Mouse (Mus musculus) thymus, postnatal 0 days (tissue): ENCODE measurements around the gene Fam78a. TPM values are rescaled to one million over a fixed set of nuclear protein-coding genes. Genes with fewer than 3 reads are reported as not detected.

Source experiments
- DNase-seq: peaks from one replicate; pipeline ENCODE4 v3.0.0-alpha.2; 2015; ENCODE audit warnings: low spot score
- polyA plus RNA-seq: library from polyadenylated mRNA; unstranded; fragments of >200 nt; fragmentation: Nextera tagmentation; extraction: Ambion mirVana; gene quantifications from 2 replicates; pipeline ENCODE4 v1.2.1, GENCODE M21; 2015

Fam78a gene
- polyA plus RNA-seq = 57.5 and 68.6 TPM in 2 replicates

DNA sequence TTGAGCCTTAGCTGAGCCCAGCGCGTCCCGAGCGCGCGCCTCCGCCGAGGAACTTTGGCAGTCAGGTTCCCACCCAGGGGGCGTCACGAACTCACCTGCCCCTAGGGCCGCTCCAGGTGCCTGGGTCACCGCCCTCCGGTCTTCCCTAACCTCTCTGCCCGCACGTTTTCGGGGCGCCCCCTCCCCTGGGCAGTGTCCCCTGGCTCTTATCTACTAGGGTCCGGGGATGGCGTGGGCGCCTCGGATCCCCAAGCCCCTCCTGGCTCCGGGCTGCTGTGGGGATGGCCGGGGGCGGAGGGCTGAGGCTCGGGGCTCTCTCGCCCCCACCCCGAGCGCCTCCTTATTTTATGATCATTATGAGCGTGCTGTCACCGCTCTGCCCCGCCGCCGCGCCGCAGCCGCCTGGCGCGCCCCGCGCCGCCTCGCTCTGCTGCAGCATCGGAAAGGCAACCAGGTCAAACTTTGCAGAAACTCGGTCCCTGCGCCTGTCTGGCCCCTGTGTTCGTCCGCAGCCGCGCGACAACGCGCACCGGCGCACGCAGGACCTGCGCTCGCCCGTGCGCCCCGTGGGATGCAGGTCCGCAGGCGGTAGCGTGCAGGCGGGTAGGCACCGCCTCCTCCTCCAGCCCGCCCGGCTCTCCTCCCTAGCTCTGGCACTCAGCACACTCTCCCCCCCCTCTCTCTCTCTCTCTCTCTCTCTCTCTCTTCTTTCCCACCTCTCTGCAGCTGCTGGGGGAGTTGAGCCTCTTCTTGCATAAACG, at the start of gene Fam78a:
TSS of gene Fam78a (minus strand) at position 747 of the 761 bp plus-strand sequence.
- peak; percentile 86 for DNase-seq

DNA sequence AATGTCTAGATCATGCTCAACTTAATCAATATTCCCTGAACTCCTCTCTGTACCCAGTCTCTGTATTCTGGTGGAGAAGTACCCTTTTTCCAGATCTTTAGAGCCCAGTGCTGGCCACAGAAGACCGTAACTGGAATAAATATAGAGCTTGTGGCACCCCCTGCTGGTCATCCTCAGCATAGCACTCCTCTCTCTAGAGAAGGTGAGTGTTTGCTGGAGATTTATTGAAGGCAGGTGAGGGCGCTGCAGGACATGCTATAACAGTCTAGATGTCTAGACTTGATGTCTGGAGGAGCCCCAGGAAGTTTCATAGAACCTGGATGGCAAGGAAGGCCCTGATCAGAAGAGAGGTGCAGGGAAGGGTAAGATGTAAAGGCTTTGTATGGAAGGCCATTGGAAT, 49.4 kb upstream of the Fam78a start:
- peak; percentile 92 for DNase-seq

GRCm38 (mm10) chr2:32132567-32132992, 47.9 kb upstream of the Fam78a start:
- DNase-seq = peak; percentile 51

DNA sequence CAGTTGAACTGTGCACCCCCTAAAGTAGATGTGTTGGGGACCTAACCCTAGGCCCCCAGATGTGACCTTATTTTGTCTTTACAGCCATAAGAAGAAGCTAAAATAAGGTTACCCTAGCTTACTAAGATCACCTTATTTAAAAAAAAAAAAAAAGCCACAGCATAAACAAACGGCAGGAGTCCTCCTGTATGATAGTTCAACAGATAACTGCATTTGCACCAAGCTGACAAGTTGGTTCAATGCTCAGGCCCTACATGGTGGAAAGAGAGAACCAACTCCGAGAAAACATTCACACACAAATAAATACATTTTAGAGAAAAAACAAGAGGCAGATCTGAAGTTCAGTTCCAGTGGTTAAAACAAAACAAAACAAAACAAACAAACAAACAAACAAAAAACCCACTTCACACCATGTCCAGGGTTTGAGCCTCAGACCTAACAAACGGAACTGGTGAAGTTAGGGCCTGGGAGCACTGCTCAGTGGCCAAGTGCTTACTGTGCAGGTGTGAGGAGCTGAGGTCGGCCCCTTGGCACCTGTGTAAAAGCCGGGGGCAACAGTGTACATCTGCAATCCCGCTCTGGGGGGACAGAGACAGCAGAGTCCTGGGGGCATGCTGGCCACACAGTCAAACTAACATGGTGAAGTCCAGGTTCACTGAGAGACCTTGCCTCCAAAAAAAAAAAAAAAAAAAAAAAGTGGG, 47.4 kb upstream of the Fam78a start:
- no peak for DNase-seq

DNA sequence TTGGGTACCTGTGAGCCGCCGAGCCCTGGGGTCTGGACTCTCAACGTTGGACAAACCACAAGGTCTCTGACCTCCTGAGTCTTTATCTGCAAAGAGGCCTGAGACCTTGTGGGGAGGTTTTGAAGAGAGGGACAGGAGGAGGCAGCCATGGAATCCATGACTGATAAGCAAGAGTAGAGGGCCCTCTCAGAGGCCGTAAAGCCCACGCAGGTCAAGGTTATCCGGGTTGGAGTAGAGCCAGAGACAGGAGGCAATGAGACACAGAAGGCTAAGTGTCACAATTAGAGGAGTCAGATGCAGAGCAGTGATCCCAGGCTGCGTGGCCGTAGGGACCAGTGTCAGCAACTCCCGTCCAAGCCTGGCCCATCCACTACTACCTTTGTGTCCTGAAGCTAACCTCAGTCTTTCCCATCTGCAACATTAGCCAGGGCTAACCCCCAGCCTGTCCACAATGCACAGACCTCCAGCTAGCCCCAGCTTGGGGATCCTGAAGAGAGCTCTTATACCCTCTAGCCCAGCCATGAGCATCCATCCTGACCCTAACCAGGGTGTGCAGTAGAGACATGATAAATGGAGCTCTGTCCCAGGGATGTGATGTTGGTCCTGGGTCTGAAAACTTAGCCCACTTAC, 46.7 kb upstream of the Fam78a start:
- DNase-seq = no peak

DNA sequence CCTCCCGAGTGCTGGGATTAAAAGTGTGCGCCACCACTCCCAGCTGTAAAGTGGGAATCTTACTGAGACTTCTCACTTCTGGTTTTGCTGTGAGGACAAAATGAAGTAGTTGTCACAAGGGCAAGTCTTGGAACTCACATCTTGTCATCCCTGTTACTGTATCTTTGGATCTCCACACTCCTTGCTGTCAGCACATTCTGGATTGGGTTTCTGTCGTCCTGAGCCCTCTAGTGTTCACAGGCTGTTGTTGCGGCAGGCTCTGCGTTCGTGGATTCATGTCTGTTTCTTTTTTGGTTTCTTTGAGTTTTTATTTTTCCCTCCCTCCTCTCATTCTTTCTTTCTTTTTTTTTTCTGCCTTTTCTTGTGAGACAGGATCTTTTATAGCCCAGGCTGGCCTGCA, 45.8 kb upstream of the Fam78a start:
- DNase-seq = peak; percentile 69

GRCm38 (mm10) chr2:32129383-32130074, 44.9 kb upstream of the Fam78a start:
- DNase-seq = no peak

DNA sequence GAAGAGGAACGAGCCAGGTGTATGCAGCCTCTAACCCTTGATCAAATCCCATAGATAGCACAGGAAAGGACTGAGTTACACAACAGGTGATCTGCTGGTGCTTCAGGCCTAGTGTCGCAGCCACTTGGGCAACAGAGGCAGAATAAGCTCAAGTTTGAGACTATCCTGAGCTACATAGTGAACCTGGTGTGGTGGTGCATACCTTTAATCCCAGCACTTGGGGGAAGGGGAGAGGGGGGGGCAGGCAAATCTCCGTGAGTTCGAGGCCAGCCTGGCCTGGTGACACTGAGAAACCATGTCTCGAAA, 43.8 kb upstream of the Fam78a start:
- no peak for DNase-seq

DNA sequence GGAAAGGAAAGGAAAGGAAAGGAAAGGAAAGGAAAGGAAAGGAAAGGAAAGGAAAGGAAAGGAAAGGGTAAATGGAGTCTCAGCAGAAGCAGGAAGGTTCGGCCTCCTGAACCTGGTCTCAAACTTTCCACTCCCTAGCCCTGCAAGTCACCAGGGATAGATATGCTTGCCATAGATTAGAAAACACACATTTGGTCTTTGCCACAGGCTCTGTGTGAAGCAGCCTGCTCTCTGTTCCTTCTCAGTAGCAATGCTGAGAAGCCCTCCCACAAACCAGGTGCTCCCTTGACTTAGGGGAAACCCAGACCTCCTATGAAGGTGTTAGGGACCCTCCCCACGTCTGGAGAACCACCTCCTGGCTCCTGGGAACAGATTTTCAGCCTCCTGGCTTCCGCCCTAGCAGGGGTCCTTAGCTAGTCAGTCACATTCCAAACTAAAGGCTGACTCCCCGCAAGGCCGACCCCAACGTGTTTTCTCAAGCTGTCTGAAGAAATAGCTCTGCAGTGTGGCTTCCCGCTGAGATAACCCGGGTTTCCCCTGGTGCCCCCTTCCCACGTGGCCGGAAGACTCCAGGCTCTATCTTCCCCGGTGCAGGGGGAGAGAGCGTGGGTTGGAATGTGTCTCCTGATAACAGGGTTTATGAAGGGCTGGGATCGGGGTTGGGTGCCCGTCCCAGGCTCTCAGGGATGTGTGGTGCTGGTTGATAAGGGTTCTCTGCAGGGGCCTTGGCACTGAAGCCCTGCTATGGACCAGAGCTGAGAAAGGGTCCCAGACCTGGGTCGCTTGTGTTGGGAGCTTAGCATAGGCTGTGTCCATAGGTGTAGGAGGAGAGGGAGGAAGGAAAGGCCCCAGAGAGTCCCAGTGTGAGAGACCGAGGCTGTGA, 43.2 kb upstream of the Fam78a start:
- DNase-seq = peak; percentile 23

DNA sequence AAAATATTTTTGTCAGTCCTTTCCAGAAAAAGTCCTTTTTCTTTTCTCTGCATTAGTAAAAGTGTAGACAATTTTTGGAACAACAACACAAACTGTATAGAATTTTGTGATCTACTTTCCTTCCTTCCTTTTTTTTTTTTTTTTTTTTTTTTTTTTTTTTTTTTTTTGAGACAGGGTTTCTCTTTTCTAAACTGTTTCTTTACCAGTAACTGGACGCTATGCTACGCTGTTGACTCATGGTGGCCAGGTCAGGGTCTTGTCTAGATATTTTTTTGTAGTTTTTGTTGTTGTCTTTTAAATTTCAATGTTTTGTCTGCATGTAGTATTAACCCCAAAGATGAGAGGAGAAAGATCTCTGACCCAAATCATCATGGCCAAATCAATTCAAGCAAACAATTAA, 37.1 kb upstream of the Fam78a start:
- no peak for DNase-seq

DNA sequence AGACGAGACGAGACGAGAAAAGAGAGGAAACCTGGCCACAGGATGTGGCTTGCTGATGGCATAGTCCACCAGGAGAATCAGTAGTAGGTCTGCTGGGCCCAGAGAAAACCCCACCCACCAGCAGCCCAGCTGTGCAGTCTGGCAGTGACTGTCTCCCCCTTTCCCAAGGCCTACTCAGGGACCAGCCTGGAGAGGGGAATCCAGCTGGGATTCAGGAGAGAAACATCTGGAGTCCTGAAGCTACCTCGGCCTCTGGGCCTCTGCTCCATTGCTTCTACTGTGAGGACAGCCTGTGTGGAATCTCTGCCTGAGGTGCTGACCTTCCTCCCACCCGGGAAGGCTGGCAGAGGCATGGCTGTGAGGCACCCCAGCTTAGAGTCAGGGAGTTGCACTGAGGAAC, 36.5 kb upstream of the Fam78a start:
- peak; percentile 64 for DNase-seq

GRCm38 (mm10) chr2:32119802-32120750, 35.4 kb upstream of the Fam78a start:
- DNase-seq = no peak

- DNase-seq = no peak
Observed at GRCm38 (mm10) chr2:32115851-32116268, 31.2 kb upstream of the Fam78a start.

DNA sequence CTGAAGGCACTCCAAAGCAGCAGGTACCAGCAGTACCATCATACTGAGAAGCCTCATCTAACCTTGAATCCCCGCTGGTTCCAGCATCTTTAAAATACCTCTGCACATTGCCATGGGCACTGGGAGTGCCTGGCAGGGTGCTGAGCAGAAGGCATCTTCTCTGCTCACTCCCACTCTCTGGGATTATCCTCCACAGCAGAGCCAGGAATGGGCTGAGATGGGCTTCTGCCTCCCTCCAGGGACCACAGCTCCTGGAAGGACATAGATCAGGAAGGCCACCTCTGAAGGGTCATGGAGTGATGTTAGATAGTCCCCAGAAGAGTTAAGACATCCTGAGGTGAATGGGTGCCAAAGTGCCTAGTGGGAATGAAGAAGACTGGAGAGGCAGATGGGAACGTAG, 27.9 kb upstream of the Fam78a start:
- DNase-seq = no peak

DNA sequence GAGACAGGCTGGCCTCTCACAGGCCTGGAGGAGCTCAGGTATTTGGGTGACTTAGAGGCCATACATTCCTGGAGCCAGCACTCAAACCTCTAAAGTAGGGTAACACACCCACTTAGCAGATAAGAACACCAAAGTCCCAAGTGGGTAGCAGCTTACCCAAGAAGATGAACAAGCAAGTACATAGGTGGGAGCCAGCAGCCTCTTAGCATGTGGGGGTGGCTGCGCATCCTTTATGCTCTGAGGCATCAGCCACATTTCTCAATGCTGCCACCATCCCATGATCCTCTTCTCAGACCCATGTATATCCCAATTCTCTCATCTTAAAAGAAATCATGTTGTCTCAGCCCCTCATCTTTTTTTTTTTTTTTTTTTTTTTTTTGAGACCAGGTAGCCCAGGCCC, 26.6 kb upstream of the Fam78a start:
- no peak for DNase-seq

DNA sequence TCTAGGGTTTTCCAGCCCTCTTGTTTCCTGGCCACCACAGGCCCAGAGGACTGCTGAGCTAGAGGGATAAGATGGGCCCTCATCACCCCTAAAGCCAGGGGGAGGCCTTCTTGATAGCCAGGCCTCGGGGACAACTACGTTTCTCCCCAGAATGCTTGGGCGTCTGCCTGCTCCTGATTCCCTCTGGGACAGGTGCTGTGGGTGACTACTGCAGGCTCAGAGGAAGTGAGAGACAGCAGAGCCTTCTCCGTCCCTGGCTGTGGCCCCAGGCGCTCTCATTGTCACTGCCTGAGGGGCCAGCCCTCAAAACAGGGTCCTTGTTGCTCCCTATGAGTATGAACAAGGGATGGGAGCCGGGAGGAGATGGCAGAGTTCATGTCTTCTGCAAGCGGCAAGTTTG, 21.3 kb upstream of the Fam78a start:
- no peak for DNase-seq

GRCm38 (mm10) chr2:32105117-32105913, 20.7 kb upstream of the Fam78a start:
- no peak for DNase-seq

DNA sequence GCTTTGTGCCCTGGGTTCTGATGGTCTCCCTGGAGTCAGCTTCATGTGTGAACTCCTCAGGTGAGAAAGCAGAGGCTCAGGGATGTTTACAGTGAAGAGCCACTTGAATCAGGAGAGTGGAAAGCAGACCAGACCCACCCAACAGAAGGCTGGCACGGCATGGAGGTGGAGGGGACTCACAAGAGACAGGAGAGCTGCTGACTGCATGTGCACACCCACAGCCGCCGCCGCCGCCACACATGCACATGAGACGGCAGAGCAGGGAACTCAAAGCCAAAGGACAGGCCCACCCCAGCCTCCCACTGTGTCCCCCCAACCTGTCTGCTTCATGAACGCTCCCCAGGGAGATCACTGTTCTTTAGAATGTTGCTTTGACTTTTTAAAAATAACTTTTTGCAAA, 19.5 kb upstream of the Fam78a start:
- no peak for DNase-seq

- no peak for DNase-seq
Observed at GRCm38 (mm10) chr2:32103557-32103956, 18.9 kb upstream of the Fam78a start.
